ENCODE assay signal across 25 mouse cellular contexts in genomic region chr12:84702586-84702985, GRCm38 (mm10). TPM values are rescaled to one million over a fixed set of nuclear protein-coding genes. Genes with fewer than 3 reads are reported as not detected.
DNase-seq lines count a peak whose midpoint lies in the region; ATAC-seq and TF ChIP-seq lines count a peak whose summit lies in the region.
"Had no signal": no experiment of that assay in that cellular context is flagged by ENCODE, and none has a peak within 500 bp of the region (broad histone marks: within the 10 kb centered on the region; RNA-seq: fewer than 3 reads in every experiment).

No protein-coding gene starts in this region.

- H3K27ac ChIP-seq in hindbrain, embryonic 14.5 days: 0 out of 2 replicates have a peak overlapping the region, but pooled peaks have one; percentile 17
- H3K27ac ChIP-seq in hindbrain, embryonic 12.5 days: no peak overlapping the region
- no peak overlapping the region for H3K27ac ChIP-seq in midbrain, embryonic 15.5 days
- H3K27ac ChIP-seq in midbrain, embryonic 11.5 days (ENCODE audit: low read depth, low read length): no peak overlapping the region
- H3K27ac ChIP-seq in hindbrain, postnatal 0 days: 0 out of 2 replicates have a peak overlapping the region, but pooled peaks have one; percentile 8
- H3K27ac ChIP-seq: embryonic facial prominence, embryonic 12.5 days; kidney, embryonic 15.5 days; liver, embryonic 12.5 days had no signal

- peak; percentile 61 to 72 for DNase-seq in cerebellum, postnatal 14 days
- DNase-seq in cerebellum, adult 11 months: no peak
- no peak for DNase-seq in hindbrain, embryonic 14.5 days (ENCODE audit: low spot score)
- DNase-seq in midbrain, embryonic 11.5 days (ENCODE audit: low spot score, missing footprints): no peak
- DNase-seq in hindbrain, postnatal 0 days (ENCODE audit: low spot score): peak; percentile 68
- no peak for DNase-seq in liver
- DNase-seq: adrenal gland, postnatal 25 days; cerebellum, adult 2 months; gastrocnemius, postnatal 36 days; kidney, postnatal 4 days; lung, adult 2 months had no signal

- no peak for ATAC-seq in hindbrain, embryonic 14.5 days (ENCODE audit: low FRiP score)
- ATAC-seq in hindbrain, embryonic 12.5 days (ENCODE audit: low FRiP score): no peak
- peak; percentile 29; the same call in 1 of the 2 replicates for ATAC-seq in midbrain, embryonic 15.5 days (replicated peaks)
- ATAC-seq in midbrain, embryonic 11.5 days (ENCODE audit: low FRiP score): no peak
- ATAC-seq in hindbrain, postnatal 0 days: peak; percentile 50
- ATAC-seq: intestine, postnatal 0 days; liver, embryonic 12.5 days had no signal

- H3K4me3 ChIP-seq in hindbrain, embryonic 14.5 days (replicated peaks; ENCODE audit: low read length): no peak overlapping the region
- no peak overlapping the region for H3K4me3 ChIP-seq in hindbrain, embryonic 12.5 days
- H3K4me3 ChIP-seq in midbrain, embryonic 15.5 days: no peak overlapping the region
- H3K4me3 ChIP-seq in midbrain, embryonic 11.5 days (ENCODE audit: low read depth, low read length): no peak overlapping the region
- H3K4me3 ChIP-seq in hindbrain, postnatal 0 days (ENCODE audit: low read length): no peak overlapping the region
- H3K4me3 ChIP-seq: embryonic facial prominence, embryonic 12.5 days; kidney, embryonic 15.5 days; liver, embryonic 12.5 days; myocyte had no signal

- peaks cover 19% of the 10 kb centered on the region for H3K27me3 ChIP-seq in hindbrain, embryonic 14.5 days (ENCODE audit: control insufficient read depth, insufficient read depth, low read length)
- H3K27me3 ChIP-seq in hindbrain, embryonic 12.5 days: peaks cover 47% of the 10 kb centered on the region
- peaks cover 22% of the 10 kb centered on the region for H3K27me3 ChIP-seq in midbrain, embryonic 15.5 days (replicated peaks)
- peaks cover 11% of the 10 kb centered on the region for H3K27me3 ChIP-seq in midbrain, embryonic 11.5 days (ENCODE audit: control insufficient read depth, insufficient read depth, low read length)
- 0 out of 2 replicates have a peak, but pooled peaks cover 3% of the 10 kb centered on the region for H3K27me3 ChIP-seq in hindbrain, postnatal 0 days (ENCODE audit: insufficient read depth, low read length)

- H3K9ac ChIP-seq in hindbrain, embryonic 14.5 days: no peak overlapping the region
- H3K9ac ChIP-seq in hindbrain, embryonic 12.5 days: no peak overlapping the region
- no peak overlapping the region for H3K9ac ChIP-seq in midbrain, embryonic 15.5 days
- no peak overlapping the region for H3K9ac ChIP-seq in midbrain, embryonic 11.5 days (ENCODE audit: low read length)
- H3K9ac ChIP-seq in hindbrain, postnatal 0 days (replicated peaks; ENCODE audit: low read length): no peak overlapping the region
- H3K9ac ChIP-seq: embryonic facial prominence, embryonic 12.5 days; kidney, embryonic 15.5 days; liver, embryonic 12.5 days had no signal

- H3K4me2 ChIP-seq in hindbrain, embryonic 14.5 days (replicated peaks): no peak overlapping the region
- no peak overlapping the region for H3K4me2 ChIP-seq in hindbrain, embryonic 12.5 days (replicated peaks)
- no peak overlapping the region for H3K4me2 ChIP-seq in midbrain, embryonic 15.5 days
- no peak overlapping the region for H3K4me2 ChIP-seq in midbrain, embryonic 11.5 days
- no peak overlapping the region for H3K4me2 ChIP-seq in hindbrain, postnatal 0 days (ENCODE audit: low read depth, low read length)
- H3K4me2 ChIP-seq: embryonic facial prominence, embryonic 12.5 days; kidney, embryonic 15.5 days; liver, embryonic 12.5 days had no signal

- H3K4me1 ChIP-seq in hindbrain, embryonic 14.5 days (replicated peaks; ENCODE audit: control insufficient read depth, insufficient read depth, low read length): peaks cover 6% of the 10 kb centered on the region
- H3K4me1 ChIP-seq in hindbrain, embryonic 12.5 days: peaks cover 9% of the 10 kb centered on the region; the same call in 1 of the 2 replicates
- H3K4me1 ChIP-seq in midbrain, embryonic 15.5 days: peaks cover 16% of the 10 kb centered on the region; the same call in 1 of the 2 replicates
- H3K4me1 ChIP-seq in midbrain, embryonic 11.5 days (ENCODE audit: control insufficient read depth, insufficient read depth, low read length): no peaks in the 10 kb centered on the region
- peaks cover 10% of the 10 kb centered on the region; the same call in 1 of the 2 replicates for H3K4me1 ChIP-seq in hindbrain, postnatal 0 days (ENCODE audit: insufficient read depth, low read length)

- H3K9me3 ChIP-seq in hindbrain, embryonic 14.5 days (ENCODE audit: control insufficient read depth, low read length): no peaks in the 10 kb centered on the region
- H3K9me3 ChIP-seq in hindbrain, embryonic 12.5 days (replicated peaks): no peaks in the 10 kb centered on the region
- H3K9me3 ChIP-seq in midbrain, embryonic 15.5 days: no peaks in the 10 kb centered on the region
- H3K9me3 ChIP-seq in midbrain, embryonic 11.5 days (ENCODE audit: control insufficient read depth, low read length): no peaks in the 10 kb centered on the region
- no peaks in the 10 kb centered on the region for H3K9me3 ChIP-seq in hindbrain, postnatal 0 days (ENCODE audit: low read length)
- H3K9me3 ChIP-seq: embryonic facial prominence, embryonic 12.5 days; G1E; kidney, embryonic 15.5 days; liver, embryonic 12.5 days had no signal

- TF ChIP-seq CTCF in hindbrain, postnatal 0 days (IDR thresholded peaks at IDR 0.05; ENCODE audit: low read depth): no peak

- 40% methylated on average over 7 of the region's 7 CpGs for WGBS in hindbrain, embryonic 14.5 days
- WGBS in hindbrain, embryonic 12.5 days: 60% methylated on average over 7 of the region's 7 CpGs
- WGBS in midbrain, embryonic 15.5 days: 46% methylated on average over 7 of the region's 7 CpGs
- WGBS in midbrain, embryonic 11.5 days: 66% methylated on average over 7 of the region's 7 CpGs
- WGBS in hindbrain, postnatal 0 days: 28% methylated on average over 7 of the region's 7 CpGs

- no peaks in the 10 kb centered on the region for H3K36me3 ChIP-seq in hindbrain, embryonic 14.5 days (replicated peaks; ENCODE audit: control insufficient read depth, insufficient read depth)
- no peaks in the 10 kb centered on the region for H3K36me3 ChIP-seq in hindbrain, embryonic 12.5 days
- H3K36me3 ChIP-seq in midbrain, embryonic 15.5 days (replicated peaks): no peaks in the 10 kb centered on the region
- H3K36me3 ChIP-seq in midbrain, embryonic 11.5 days (ENCODE audit: control insufficient read depth, insufficient read depth, low read length): no peaks in the 10 kb centered on the region
- no peaks in the 10 kb centered on the region for H3K36me3 ChIP-seq in hindbrain, postnatal 0 days (ENCODE audit: insufficient read depth, low read length)
- H3K36me3 ChIP-seq: embryonic facial prominence, embryonic 12.5 days; G1E; kidney, embryonic 15.5 days; liver, embryonic 12.5 days had no signal

RNA-seq across cellular contexts. Expression of gene Syndig1l, which starts 4.0 kb away (rescaled TPM):
- polyA plus RNA-seq in hindbrain, embryonic 14.5 days (2014; fragmentation: Nextera tagmentation; extraction: Ambion mirVana): 11.1 and 13.6 TPM in 2 replicates
- 1.7 and 2.3 TPM in 2 replicates for polyA plus RNA-seq in hindbrain, embryonic 12.5 days (2016; fragmentation: Nextera tagmentation; extraction: Ambion mirVana)
- 12.9 and 14.5 TPM in 2 replicates for polyA plus RNA-seq in midbrain, embryonic 15.5 days (2015; fragmentation: Nextera tagmentation; extraction: Ambion mirVana)
- polyA plus RNA-seq in midbrain, embryonic 11.5 days (2014; fragmentation: Nextera tagmentation; extraction: Ambion mirVana): 0.22 and 0.37 TPM in 2 replicates
- total RNA-seq in hindbrain, postnatal 0 days (2014; rRNA removed): 19.6 and 23.4 TPM in 2 replicates
- polyA plus RNA-seq in hindbrain, postnatal 0 days (2015; fragmentation: Nextera tagmentation; extraction: Ambion mirVana): 9.9 and 12.2 TPM in 2 replicates
- total RNA-seq: adrenal gland, postnatal 25 days; gastrocnemius, postnatal 36 days; heart, adult 8-10 months; hematopoietic stem cell, adult 5-6 weeks; megakaryocyte-erythroid progenitor cell, adult 5-6 weeks had no signal
- polyA plus RNA-seq: G1E; heart, embryonic 16.5 days; limb, embryonic 11.5 days; liver, embryonic 12.5 days; lung, adult 2 months; myocyte; small intestine, adult 2 months had no signal

Comparison
In these comparisons a context has a peak if more than half of its experiments do, and no peak if none do; other contexts are left out.
1. DNase-seq: peak in cerebellum, postnatal 14 days (2 of 2) and hindbrain, postnatal 0 days (single experiment); none in cerebellum, adult 11 months (single experiment), hindbrain, embryonic 14.5 days (single experiment), midbrain, embryonic 11.5 days (single experiment) and liver (single experiment).
2. ATAC-seq: peak in midbrain, embryonic 15.5 days (single experiment) and hindbrain, postnatal 0 days (single experiment); none in hindbrain, embryonic 14.5 days (single experiment), hindbrain, embryonic 12.5 days (single experiment) and midbrain, embryonic 11.5 days (single experiment).
3. H3K27ac ChIP-seq: peak in hindbrain, embryonic 14.5 days (single experiment) and hindbrain, postnatal 0 days (single experiment); none in hindbrain, embryonic 12.5 days (single experiment), midbrain, embryonic 15.5 days (single experiment) and midbrain, embryonic 11.5 days (single experiment).